Mouse (Mus musculus): Measurements from ENCODE around the gene Exo5.

Exo5 gene

DNA sequence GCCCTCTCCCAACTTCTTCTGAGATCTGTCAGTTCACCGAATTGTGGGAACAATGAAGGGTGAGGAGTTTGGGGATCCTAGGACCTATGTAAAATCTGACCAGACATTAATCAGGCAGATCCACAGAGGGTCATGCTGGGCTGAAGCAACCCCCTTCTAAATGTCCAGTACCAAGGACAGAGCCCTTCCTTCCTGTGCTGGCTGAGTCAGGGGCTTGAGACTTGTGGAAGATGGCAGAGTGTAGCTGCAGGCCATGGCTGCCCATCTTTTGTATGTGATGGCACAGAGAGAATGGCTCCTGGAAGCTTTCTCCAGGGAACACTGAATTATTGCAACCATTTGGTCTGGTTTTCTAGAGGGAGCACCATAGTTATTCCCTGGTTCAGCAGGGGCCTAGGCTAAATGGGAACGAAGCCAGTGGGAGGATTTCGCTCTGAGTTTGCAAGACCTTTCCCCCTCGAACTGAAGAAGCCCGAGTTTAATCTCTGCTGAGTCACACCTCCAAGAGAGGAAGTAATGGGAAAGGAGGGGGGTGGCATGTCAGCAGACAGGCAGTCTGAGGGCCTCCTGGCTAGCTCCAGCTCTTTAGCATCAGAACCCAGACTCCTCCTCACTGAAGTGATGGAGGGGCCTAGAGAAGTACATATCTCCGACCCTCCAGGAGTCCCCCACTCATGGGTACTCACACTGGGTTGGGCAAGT, 43.9 kb downstream of the Exo5 start:
- in situ Hi-C loops (cut with MboI; ENCODE audit: unreplicated experiment in 2 of 2) = loop anchor here (10.0 to 25.0 kb wide), 2 partner anchors 286 to 644 kb away; no protein-coding TSS in a partner anchor

DNA sequence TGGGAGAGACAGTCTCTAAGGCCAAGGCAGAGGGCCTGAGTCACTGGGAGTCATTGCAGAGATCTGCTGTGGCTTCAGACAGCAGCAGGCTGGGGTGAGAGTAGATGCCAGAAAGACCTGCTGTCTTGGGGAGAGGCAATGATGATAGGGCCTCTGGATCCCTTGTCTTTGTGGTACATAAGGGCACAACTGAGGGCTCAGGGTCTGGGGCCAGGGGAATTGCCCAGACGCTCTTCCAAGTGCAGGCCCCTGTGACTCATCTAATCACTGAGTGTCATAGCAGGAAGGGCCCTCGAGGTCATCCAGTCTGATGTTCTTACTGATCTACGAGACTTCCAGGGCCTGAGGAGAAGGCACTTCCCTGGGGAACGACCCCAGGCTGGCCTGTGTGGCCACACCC, 45.4 kb downstream of the Exo5 start:
- in situ Hi-C loops (cut with MboI; ENCODE audit: unreplicated experiment in 2 of 2) = loop anchor here in 1 of 2 experiments (25.0 kb wide), 1 partner anchor 642 kb away; no protein-coding TSS in a partner anchor

DNA sequence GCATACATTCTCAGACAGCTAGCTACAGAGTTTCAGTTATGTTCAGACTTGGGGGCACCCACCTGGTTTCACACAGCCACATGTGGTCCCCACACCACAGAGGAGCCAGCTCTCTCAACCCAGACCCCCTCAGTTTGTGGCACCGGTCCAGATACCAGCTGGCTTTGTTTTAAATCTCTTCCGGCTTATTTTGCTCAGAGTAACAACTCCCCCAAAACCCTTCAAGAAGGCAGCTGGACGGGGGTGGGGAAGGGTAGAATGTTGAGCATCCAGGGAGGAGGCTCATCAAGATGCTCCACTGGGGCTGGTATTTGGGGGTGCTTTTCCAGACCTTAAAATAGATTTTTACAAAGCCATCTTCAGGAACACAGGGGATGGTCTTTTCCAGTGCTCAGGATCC, 46.1 kb downstream of the Exo5 start:
- in situ Hi-C loops (cut with MboI; ENCODE audit: unreplicated experiment in 2 of 2) = loop anchor here in 1 of 2 experiments (25.0 kb wide), 1 partner anchor 641 kb away; no protein-coding TSS in a partner anchor

DNA sequence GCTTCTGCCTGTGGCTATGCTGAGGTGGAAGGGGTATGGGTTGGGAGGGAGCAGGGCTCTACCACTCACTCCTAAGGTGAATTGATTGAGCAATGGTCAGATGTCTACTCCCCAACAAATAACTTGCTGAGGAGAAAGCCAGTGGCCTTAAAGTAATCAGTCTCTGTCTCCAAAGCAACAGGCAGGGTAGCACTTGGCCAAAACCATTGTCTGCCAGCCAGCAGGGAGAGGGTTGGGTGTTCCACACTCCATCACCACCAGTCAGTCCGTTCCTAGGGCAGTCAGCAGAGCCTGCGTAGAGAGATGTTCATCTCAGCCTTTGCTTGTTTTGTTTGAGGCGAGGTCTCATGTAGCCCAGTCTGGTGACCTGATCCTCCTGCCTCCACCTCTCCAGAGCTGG, 48.9 kb downstream of the Exo5 start:
- in situ Hi-C loops (cut with MboI; ENCODE audit: unreplicated experiment in 2 of 2) = loop anchor here in 1 of 2 experiments (25.0 kb wide), 1 partner anchor 639 kb away; no protein-coding TSS in a partner anchor

All from v-Abl transformed pro-B cells (cell line).